Mouse (Mus musculus): ENCODE data around the gene Zfp58. TPM values are rescaled to one million over a fixed set of nuclear protein-coding genes. Genes with fewer than 3 reads are reported as not detected.
A peak's percentile ranks its signal among the peaks of the same experiment; 100 is the strongest.
"Not testable (repeated sequence)": the region's sequence is repeated elsewhere in the genome, so short reads cannot be mapped to it uniquely, and the experiment has no call there.

The Zfp58 gene
- 16.7 and 16.8 TPM in 2 replicates for polyA plus RNA-seq (2016; fragmentation: Nextera tagmentation; extraction: Ambion mirVana)

- no peaks in the 10 kb centered on the region for H3K27me3 ChIP-seq
- peak within 1 kb of the TSS; percentile 72 for H3K9ac ChIP-seq (replicated peaks)
- ATAC-seq (ENCODE audit: low FRiP score, low read depth) = peak; percentile 98
- no peaks in the 10 kb centered on the region for H3K9me3 ChIP-seq
- H3K27ac ChIP-seq (replicated peaks) = 0 out of 2 replicates have a peak within 1 kb of the TSS, but pooled peaks have one; percentile 43
- peak within 1 kb of the TSS; percentile 68 for H3K4me2 ChIP-seq (replicated peaks)
- WGBS = 0% methylated on average over 22 of the region's 22 CpGs
- H3K4me3 ChIP-seq = peak within 1 kb of the TSS; percentile 81
- H3K36me3 ChIP-seq = peaks cover 5% of the 10 kb centered on the region
- peaks cover 8% of the 10 kb centered on the region for H3K4me1 ChIP-seq
Observed at GRCm38 (mm10) chr13:67500084-67500719, at the start of gene Zfp58. Gene Zfp58, minus strand, starts transcription at chr13:67500555.

- Histone ChIP-seq H3K9me3 (peaks cover 10% of the 10 kb centered on the region), H3K4me3 (no peak overlapping the region), H3K27me3 (no peaks in the 10 kb centered on the region), H3K4me1 (no peaks in the 10 kb centered on the region), H3K9ac (replicated peaks) (no peak overlapping the region), H3K36me3 (peaks cover 44% of the 10 kb centered on the region), H3K4me2 (replicated peaks) (no peak overlapping the region), H3K27ac (replicated peaks) (no peak overlapping the region)
- 91% methylated on average over 1 of the region's 1 CpGs for WGBS
- no peak for ATAC-seq (ENCODE audit: low FRiP score, low read depth)
Observed at GRCm38 (mm10) chr13:67545941-67546340, 45.6 kb upstream of the Zfp58 start.

GRCm38 (mm10) chr13:67527049-67527730, 26.8 kb upstream of the Zfp58 start:
- Histone ChIP-seq H3K9ac (replicated peaks) (no peak overlapping the region), H3K9me3 (no peaks in the 10 kb centered on the region), H3K4me2 (replicated peaks) (no peak overlapping the region), H3K4me1 (peaks cover 20% of the 10 kb centered on the region), H3K36me3 (no peaks in the 10 kb centered on the region), H3K27me3 (no peaks in the 10 kb centered on the region), H3K27ac (replicated peaks) (no peak overlapping the region), H3K4me3 (no peak overlapping the region)
- 85% methylated on average over 3 of the region's 3 CpGs for WGBS
- ATAC-seq (ENCODE audit: low FRiP score, low read depth) = no peak

- ATAC-seq (ENCODE audit: low FRiP score, low read depth) = peak; percentile 98
- Histone ChIP-seq H3K27ac (replicated peaks) (peak within 1 kb of the TSS; percentile 61), H3K4me1 (peaks cover 20% of the 10 kb centered on the region), H3K9ac (replicated peaks) (peak within 1 kb of the TSS; percentile 85), H3K36me3 (peaks cover 3% of the 10 kb centered on the region), H3K4me3 (peak within 1 kb of the TSS; percentile 88), H3K9me3 (no peaks in the 10 kb centered on the region), H3K27me3 (no peaks in the 10 kb centered on the region), H3K4me2 (replicated peaks) (peak within 1 kb of the TSS; percentile 86)
- WGBS = under 1% methylated on average over 27 of the region's 27 CpGs
Observed at GRCm38 (mm10) chr13:67525753-67526410, 25.5 kb upstream of the Zfp58 start, which contains the start of the genes Gm26965 and Zfp87. Gene Gm26965, minus strand, starts transcription at chr13:67526151. Gene Zfp87, minus strand, starts transcription at chr13:67526177.

GRCm38 (mm10) chr13:67500908-67501307, 553 bp upstream of the Zfp58 start:
- ATAC-seq (ENCODE audit: low FRiP score, low read depth) = peak; percentile 27; the same call in 1 of the 2 replicates
- no peak overlapping the region for H3K9ac ChIP-seq (replicated peaks)
- H3K4me3 ChIP-seq = no peak overlapping the region
- H3K27me3 ChIP-seq = no peaks in the 10 kb centered on the region
- peak overlapping the region; percentile 68; the same call in 1 of the 2 replicates for H3K4me2 ChIP-seq (replicated peaks)
- peaks cover 8% of the 10 kb centered on the region for H3K4me1 ChIP-seq
- no peaks in the 10 kb centered on the region; the same call in 1 of the 2 replicates for H3K36me3 ChIP-seq
- 78% methylated on average over 1 of the region's 1 CpGs for WGBS
- H3K27ac ChIP-seq (replicated peaks) = no peak overlapping the region
- H3K9me3 ChIP-seq = no peaks in the 10 kb centered on the region

- Histone ChIP-seq H3K4me1 (peaks cover 8% of the 10 kb centered on the region), H3K27ac (replicated peaks) (no peak overlapping the region), H3K36me3 (peaks cover 48% of the 10 kb centered on the region), H3K4me3 (no peak overlapping the region), H3K9ac (replicated peaks) (no peak overlapping the region), H3K4me2 (replicated peaks) (no peak overlapping the region), H3K9me3 (peaks cover 17% of the 10 kb centered on the region), H3K27me3 (no peaks in the 10 kb centered on the region)
- ATAC-seq (ENCODE audit: low FRiP score, low read depth) = no peak
- WGBS = 88% methylated on average over 1 of the region's 1 CpGs
Observed at GRCm38 (mm10) chr13:67495631-67496030, 4.7 kb downstream of the Zfp58 start.

GRCm38 (mm10) chr13:67484424-67484811, 15.9 kb downstream of the Zfp58 start:
- Histone ChIP-seq H3K9ac (replicated peaks) (peak overlapping the region; percentile 61), H3K4me2 (replicated peaks) (peak overlapping the region; percentile 69), H3K9me3 (no peaks in the 10 kb centered on the region), H3K27ac (replicated peaks) (no peak overlapping the region), H3K4me1 (peaks cover 8% of the 10 kb centered on the region; the same call in 1 of the 2 replicates), H3K36me3 (peaks cover 5% of the 10 kb centered on the region; the same call in 1 of the 2 replicates), H3K27me3 (no peaks in the 10 kb centered on the region), H3K4me3 (peak overlapping the region; percentile 63)
- WGBS = 43% methylated on average over 8 of the region's 8 CpGs
- ATAC-seq (ENCODE audit: low FRiP score, low read depth) = peak; percentile 63

- Histone ChIP-seq H3K4me2 (replicated peaks) (peak within 1 kb of the TSS; percentile 69), H3K4me1 (peaks cover 8% of the 10 kb centered on the region; the same call in 1 of the 2 replicates), H3K9ac (replicated peaks) (peak within 1 kb of the TSS; percentile 61), H3K36me3 (peaks cover 2% of the 10 kb centered on the region; the same call in 1 of the 2 replicates), H3K27me3 (no peaks in the 10 kb centered on the region), H3K27ac (replicated peaks) (no peak within 1 kb of the TSS), H3K9me3 (no peaks in the 10 kb centered on the region), H3K4me3 (peak within 1 kb of the TSS; percentile 63)
- 6% methylated on average over 20 of the region's 20 CpGs for WGBS
- peak; percentile 94 for ATAC-seq (ENCODE audit: low FRiP score, low read depth)
Observed at GRCm38 (mm10) chr13:67483625-67484423, 16.5 kb downstream of the Zfp58 start, which contains the start of gene Zfp874b. Gene Zfp874b, minus strand, starts transcription at chr13:67484258.

- H3K36me3 ChIP-seq = no peaks in the 10 kb centered on the region
- no peak overlapping the region for H3K4me3 ChIP-seq
- no peak overlapping the region for H3K4me2 ChIP-seq (replicated peaks)
- no peaks in the 10 kb centered on the region for H3K9me3 ChIP-seq
- H3K4me1 ChIP-seq = peaks cover 8% of the 10 kb centered on the region; the same call in 1 of the 2 replicates
- H3K9ac ChIP-seq (replicated peaks) = no peak overlapping the region
- WGBS = 63% methylated on average over 4 of the region's 4 CpGs
- no peak for ATAC-seq (ENCODE audit: low FRiP score, low read depth)
- H3K27ac ChIP-seq (replicated peaks) = no peak overlapping the region
- H3K27me3 ChIP-seq = no peaks in the 10 kb centered on the region
Observed at GRCm38 (mm10) chr13:67481528-67481927, 18.8 kb downstream of the Zfp58 start.

- Histone ChIP-seq H3K36me3 (peaks cover 11% of the 10 kb centered on the region; the same call in 1 of the 2 replicates), H3K27me3 (no peaks in the 10 kb centered on the region), H3K4me2 (replicated peaks) (no peak overlapping the region), H3K9ac (replicated peaks) (no peak overlapping the region), H3K4me3 (no peak overlapping the region), H3K27ac (replicated peaks) (no peak overlapping the region), H3K4me1 (no peaks in the 10 kb centered on the region), H3K9me3 (no peaks in the 10 kb centered on the region)
- no peak for ATAC-seq (ENCODE audit: low FRiP score, low read depth)
- WGBS = 89% methylated on average over 3 of the region's 3 CpGs
Observed at GRCm38 (mm10) chr13:67469274-67469673, 31.1 kb downstream of the Zfp58 start.

- not testable (repeated sequence) for H3K4me3 ChIP-seq; ATAC-seq (ENCODE audit: low FRiP score, low read depth)
- 85% methylated on average over 3 of the region's 5 CpGs for WGBS
Observed at GRCm38 (mm10) chr13:67463506-67464185, 36.7 kb downstream of the Zfp58 start.

More at GRCm38 (mm10) chr13:67463506-67464185, 36.7 kb downstream of the Zfp58 start:
- H3K36me3 ChIP-seq; H3K4me2 ChIP-seq (replicated peaks); H3K27me3 ChIP-seq; H3K9ac ChIP-seq (replicated peaks); H3K4me1 ChIP-seq; H3K27ac ChIP-seq (replicated peaks); H3K9me3 ChIP-seq: not testable (repeated sequence)

Measured in midbrain, embryonic 12.5 days (tissue).